Mouse (Mus musculus) embryonic fibroblast, embryonic 13.5 days (primary cell): ENCODE data around the gene Ncbp3. TPM values are rescaled to one million over a fixed set of nuclear protein-coding genes. Genes with fewer than 3 reads are reported as not detected.

Experiments
- H3K27ac ChIP-seq: 2 replicates; pipeline ENCODE4 v1.5.1; 2012; ENCODE audit warnings: low read length, control low read depth, inconsistent platforms; ENCODE audit not compliant: insufficient read depth
- H3K4me1 ChIP-seq: 2 replicates; pipeline ENCODE4 v1.6.1; 2011; ENCODE audit warnings: low read length; ENCODE audit not compliant: control insufficient read depth, insufficient read depth
- H3K4me3 ChIP-seq: 2 replicates; pipeline ENCODE4 v1.5.1; 2011; ENCODE audit warnings: mild to moderate bottlenecking, control low read depth, low read length; ENCODE audit not compliant: insufficient read depth
- CTCF ChIP-seq: IDR thresholded peaks from 2 replicates; pipeline ENCODE4 v1.5.1; 2011; ENCODE audit warnings: mild to moderate bottlenecking, control low read depth, low read length, moderate library complexity, borderline replicate concordance; ENCODE audit not compliant: insufficient read depth
- POLR2A ChIP-seq: IDR thresholded peaks from 2 replicates; pipeline ENCODE4 v1.6.1; 2011; ENCODE audit warnings: low read depth, mild to moderate bottlenecking, control low read depth, low read length, moderate library complexity
- polyA plus RNA-seq: library from polyadenylated mRNA; stranded (reverse); fragments of >200 nt; gene quantifications from 2 replicates; pipeline ENCODE4 v1.2.4, GENCODE M21; 2011; ENCODE audit warnings: low read depth; ENCODE audit not compliant: missing spikeins, insufficient read length

Ncbp3 gene
- polyA plus RNA-seq, 1 experiment, result 11.1 TPM

DNA sequence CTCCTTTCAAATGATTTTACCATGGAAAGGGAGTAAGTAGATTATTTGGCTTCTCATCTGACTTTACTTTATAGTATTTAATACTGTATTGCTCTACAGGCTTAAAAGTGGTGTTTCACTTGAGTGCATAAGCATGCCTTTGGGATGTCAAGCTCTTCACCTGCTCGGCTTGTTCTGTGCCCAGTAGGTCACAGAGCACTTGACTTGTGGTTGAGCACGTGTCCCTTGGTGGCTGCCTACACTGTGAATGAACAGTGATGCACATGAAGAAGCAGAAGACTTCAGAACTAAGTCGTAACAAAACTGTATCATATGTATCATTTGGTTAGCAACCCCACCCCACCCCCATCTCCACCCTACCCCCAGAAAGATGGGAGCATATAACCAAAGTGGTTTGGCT lies 32.7 kb downstream of the Ncbp3 start:
- Histone ChIP-seq H3K27ac (no peak overlapping the region), H3K4me3 (no peak overlapping the region), H3K4me1 (peaks cover 8% of the 10 kb centered on the region; the same call in 1 of the 2 replicates)
- no peak for TF ChIP-seq POLR2A
- TF ChIP-seq CTCF, result no peak

DNA sequence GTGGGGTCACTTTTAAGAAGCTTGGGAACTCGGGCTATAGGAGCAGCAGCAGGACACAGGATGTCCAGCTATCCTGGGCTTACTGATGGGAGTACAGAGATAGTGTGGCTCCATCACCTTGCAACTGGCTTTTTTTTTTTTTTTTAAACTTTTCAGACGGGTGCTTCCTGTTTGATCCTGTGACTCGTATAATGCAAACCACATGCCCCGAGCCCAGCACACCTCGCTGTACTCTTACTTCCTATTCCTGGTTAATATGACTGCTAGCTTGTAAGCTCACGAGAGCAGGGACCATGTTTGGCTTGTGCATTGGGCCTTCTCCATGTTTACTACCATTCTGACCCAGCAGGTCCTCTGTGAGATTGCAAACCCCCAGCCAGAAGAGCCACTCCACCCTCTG lies 36.7 kb downstream of the Ncbp3 start:
- TF ChIP-seq CTCF (no peak), POLR2A (no peak)
- peak overlapping the region; percentile 39; the same call in 1 of the 2 replicates for H3K27ac ChIP-seq
- H3K4me1 ChIP-seq, result peaks cover 18% of the 10 kb centered on the region
- no peak overlapping the region for H3K4me3 ChIP-seq

DNA sequence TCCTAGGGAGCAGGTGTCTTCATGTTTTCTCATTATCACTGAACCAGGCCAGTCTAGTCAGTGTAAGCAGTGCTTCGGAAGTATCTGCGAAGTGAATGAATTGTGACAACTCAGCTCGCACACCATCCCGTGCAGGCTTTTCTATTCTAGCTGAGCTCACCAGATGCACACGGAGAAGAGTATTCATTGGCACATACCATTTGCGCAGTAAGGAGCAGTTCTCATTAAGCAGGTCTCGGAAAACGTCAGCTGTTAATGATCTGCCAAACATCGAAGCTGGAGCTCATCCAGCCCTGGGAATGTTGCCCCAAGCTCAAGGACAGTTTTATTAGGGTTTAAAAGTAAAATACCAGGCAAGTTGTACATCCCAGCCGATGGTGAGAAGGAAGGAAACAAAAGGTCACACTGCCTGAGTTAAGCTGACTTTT lies 37.2 kb downstream of the Ncbp3 start:
- TF ChIP-seq POLR2A (no peak), CTCF (no peak)
- H3K27ac ChIP-seq, result peak overlapping the region; percentile 32

DNA sequence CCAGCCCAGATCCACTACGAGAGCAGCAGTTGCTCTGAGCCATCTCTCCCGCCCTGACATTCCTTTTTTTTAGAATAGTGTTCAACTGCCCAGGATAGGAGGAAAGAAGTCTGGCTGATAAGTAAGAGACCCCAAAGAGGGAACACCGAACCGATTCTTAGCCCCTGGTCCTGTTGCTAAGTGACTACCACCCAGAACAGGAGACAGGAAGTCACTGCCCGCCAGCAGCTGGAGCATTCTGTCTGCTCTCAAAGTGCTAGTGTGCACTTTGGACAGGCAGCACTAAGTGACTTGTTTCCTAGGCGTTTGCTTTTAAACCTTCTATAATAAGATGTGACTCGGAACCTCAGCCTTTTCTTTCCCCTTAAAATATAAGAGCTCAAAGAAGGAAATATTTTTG lies 37.8 kb downstream of the Ncbp3 start:
- H3K27ac ChIP-seq, result peak overlapping the region; percentile 32
- peaks cover 18% of the 10 kb centered on the region for H3K4me1 ChIP-seq
- TF ChIP-seq POLR2A, result no peak
- no peak overlapping the region for H3K4me3 ChIP-seq

More for the DNA sequence above, 37.2 kb downstream of the Ncbp3 start:
- Histone ChIP-seq H3K4me3 (no peak overlapping the region), H3K4me1 (peaks cover 18% of the 10 kb centered on the region)

DNA sequence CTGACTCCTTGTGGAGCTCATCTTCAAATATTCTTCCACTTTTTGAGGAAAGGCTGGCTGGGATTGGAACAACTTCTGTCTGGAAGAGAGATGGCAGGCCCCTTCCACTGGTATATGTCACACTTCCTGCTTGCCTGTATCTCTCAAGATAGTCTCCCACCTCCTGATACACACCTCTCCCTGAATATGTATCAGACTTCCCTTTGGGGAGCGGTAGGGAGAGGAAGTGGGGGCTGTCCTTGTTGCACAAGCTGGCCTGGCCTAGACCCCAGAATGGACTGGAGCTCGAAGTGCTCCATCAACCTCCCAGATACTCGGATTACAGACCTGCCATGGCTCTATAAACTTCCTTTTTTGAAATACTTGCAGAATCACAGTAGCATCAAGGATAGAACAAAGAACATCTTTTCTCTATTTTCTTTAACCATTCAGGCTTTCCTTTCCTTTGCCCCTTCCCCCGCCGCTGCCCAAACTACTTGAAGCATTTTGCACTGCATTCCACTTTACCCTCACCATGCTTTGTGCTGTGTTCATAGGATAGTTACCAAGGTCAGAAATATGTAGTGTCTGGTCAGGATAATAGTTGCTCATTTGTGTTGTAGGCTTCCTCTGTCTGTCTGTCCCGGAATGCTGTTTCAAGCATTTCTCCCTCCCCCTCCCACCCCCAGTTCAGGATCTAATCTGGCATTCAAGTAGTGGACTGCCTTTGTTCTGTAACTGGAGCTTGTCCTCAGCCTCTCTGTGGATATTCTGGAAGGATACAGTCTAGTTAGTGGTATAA lies 40.3 kb downstream of the Ncbp3 start:
- Histone ChIP-seq H3K4me3 (no peak overlapping the region), H3K27ac (peak overlapping the region; percentile 90), H3K4me1 (peaks cover 20% of the 10 kb centered on the region)
- TF ChIP-seq CTCF (no peak), POLR2A (no peak)

DNA sequence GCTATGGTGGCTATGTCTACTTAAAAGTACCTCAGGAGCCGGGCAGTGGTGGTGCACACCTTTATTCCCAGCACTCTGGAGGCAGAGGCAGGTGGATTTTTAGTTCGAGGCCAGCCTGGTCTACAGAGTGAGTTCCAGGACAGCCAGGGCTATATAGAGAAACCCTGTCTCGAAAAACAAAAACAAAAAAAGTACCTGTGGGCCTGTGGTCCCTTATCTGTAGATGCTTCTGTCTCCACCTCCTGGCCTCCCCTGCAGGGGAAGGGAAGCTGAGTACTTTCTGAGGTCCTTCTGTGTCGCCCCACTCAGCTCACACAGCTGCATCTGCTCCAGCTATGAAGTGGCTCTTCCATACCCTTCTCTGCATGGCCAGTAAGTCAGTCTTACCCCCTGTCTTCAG lies 42.7 kb downstream of the Ncbp3 start, which contains the start of gene Itgae:
Gene Itgae, plus strand, starts transcription at position 301 of the 400 bp plus-strand sequence.
- TF ChIP-seq CTCF, result no peak
- no peak for TF ChIP-seq POLR2A
- Histone ChIP-seq H3K4me3 (no peak within 1 kb of the TSS), H3K27ac (no peak within 1 kb of the TSS), H3K4me1 (peaks cover 17% of the 10 kb centered on the region)

DNA sequence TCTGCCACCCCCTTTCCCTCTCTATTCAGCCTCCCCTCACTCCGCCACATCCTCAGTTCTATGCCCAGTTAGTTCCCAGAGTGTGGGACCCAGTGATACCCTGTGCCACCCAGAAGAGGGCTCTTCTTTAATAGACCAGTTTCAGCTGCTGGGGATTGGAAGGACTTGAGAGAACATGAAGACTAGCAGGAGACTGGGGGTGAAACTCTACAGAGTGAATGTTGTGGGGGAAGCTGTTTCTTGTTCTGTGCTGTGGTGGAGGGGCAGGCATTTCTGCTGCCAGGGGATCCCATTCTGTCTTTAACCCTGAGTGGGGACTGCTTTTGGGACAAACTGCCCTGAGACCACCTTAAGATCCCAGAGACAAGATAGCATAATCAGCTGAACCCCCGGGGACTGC lies 43.2 kb downstream of the Ncbp3 start:
- Histone ChIP-seq H3K4me1 (peaks cover 17% of the 10 kb centered on the region), H3K27ac (no peak overlapping the region), H3K4me3 (no peak overlapping the region)
- TF ChIP-seq CTCF (no peak), POLR2A (no peak)

DNA sequence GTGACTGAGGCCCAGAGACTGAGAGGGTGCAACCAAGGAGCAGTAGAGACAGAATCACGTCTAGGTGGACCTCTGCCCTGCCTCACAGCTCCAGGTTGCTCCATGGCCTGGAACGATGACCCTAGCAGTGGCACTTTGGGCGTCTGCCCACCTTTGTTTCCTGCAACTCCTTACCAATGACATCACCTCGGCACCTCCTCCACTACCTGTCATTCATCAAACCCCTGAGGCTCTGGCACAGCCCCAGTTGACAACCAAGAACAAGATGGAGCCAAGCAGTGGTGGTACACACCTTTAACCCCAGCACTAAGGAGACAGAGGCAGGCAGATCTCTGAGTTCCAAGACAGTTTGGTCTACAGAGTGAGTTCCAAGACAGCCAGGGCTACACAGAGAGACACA lies 44.5 kb downstream of the Ncbp3 start:
- no peak overlapping the region for H3K4me3 ChIP-seq
- H3K27ac ChIP-seq, result no peak overlapping the region
- H3K4me1 ChIP-seq, result peaks cover 17% of the 10 kb centered on the region
- TF ChIP-seq CTCF (no peak), POLR2A (no peak)

DNA sequence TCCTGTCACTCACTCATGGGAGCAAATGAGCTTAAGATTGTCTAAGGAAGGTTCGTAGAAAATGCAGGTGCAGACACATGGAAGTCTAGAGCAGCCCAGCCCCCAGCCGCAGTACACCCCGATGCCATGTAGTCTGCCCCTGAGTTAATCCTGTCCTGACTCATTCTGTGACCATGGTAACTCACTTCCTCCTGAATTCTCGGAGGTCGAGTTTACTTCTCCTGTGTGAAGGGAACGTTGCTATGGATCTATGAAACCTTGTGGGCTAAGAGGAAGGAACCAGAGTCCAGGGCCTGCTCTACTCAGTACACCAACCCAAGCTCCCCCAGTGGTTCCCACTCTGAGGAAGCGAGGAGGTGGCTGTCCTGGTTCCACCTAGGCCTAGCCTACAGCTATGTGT lies 45.3 kb downstream of the Ncbp3 start:
- no peak overlapping the region for H3K27ac ChIP-seq
- TF ChIP-seq POLR2A (no peak), CTCF (no peak)
- H3K4me3 ChIP-seq, result no peak overlapping the region
- H3K4me1 ChIP-seq, result peaks cover 14% of the 10 kb centered on the region

DNA sequence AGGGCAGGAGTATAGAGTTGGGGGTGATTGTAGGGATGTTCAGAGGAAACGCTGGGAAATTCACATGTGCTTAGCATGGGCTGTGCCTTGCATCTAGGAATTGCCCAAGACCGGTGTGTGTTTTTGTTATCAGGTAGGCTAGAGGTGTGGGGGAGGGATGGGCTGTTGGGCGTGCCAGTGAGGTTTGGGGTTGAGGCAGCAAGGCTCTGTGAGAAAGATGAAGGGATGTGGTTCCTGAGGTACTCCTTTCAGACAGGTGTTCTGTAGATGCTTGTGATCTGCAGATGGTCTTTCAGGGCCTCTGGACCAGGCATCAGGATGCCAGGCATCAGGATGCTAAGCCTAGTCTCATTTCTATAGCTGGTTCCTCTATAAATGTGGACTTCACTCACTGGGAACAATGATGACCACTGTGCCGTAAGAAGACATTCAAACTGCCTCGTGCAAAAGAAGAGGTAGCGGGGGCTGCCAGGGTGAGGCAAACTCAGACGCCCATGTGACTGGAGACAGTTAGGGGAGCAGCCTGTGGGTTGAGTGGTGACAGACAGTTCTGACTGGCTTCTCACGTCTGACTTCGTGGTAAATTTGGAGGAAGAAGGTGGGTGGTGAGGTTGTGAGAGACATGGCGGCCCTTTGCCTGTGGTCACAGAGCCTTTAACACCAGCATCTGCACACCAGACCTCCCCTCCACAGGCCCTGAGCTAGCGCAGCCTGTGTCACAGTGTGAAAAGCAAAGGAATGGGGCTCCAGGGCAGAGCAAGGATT lies 46.8 kb downstream of the Ncbp3 start:
- Histone ChIP-seq H3K4me1 (peaks cover 8% of the 10 kb centered on the region; the same call in 1 of the 2 replicates), H3K4me3 (no peak overlapping the region), H3K27ac (no peak overlapping the region)
- TF ChIP-seq CTCF, result no peak

DNA sequence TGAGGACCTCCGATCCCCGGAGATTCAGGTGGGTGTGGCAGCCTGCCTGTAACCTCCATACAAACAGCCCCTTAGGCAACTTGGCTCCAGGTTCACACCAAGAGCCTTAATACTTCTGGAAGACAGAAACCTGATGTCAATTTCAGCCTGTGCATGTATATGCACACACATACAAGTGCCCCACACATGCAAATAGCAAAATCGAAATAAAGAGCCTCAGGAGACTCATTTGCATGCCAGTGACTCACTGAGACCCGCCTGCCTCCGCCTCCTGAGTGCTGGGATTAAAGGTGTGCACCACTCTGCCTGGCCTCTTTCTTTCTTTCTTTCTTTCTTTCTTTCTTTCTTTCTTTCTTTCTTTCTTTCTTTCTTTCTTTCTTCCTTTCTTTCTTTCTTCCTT lies 51.3 kb downstream of the Ncbp3 start:
- TF ChIP-seq CTCF, result no peak
- TF ChIP-seq POLR2A, result no peak
- Histone ChIP-seq H3K4me1 (no peaks in the 10 kb centered on the region), H3K27ac (no peak overlapping the region), H3K4me3 (no peak overlapping the region)
